Mouse (Mus musculus): ENCODE measurements around the gene Irgq. TPM values are rescaled to one million over a fixed set of nuclear protein-coding genes. Genes with fewer than 3 reads are reported as not detected.

The Irgq gene
- total and polyA plus RNA-seq, 3 experiments, result 4.7 to 5.8 TPM; not detected in 1

DNA sequence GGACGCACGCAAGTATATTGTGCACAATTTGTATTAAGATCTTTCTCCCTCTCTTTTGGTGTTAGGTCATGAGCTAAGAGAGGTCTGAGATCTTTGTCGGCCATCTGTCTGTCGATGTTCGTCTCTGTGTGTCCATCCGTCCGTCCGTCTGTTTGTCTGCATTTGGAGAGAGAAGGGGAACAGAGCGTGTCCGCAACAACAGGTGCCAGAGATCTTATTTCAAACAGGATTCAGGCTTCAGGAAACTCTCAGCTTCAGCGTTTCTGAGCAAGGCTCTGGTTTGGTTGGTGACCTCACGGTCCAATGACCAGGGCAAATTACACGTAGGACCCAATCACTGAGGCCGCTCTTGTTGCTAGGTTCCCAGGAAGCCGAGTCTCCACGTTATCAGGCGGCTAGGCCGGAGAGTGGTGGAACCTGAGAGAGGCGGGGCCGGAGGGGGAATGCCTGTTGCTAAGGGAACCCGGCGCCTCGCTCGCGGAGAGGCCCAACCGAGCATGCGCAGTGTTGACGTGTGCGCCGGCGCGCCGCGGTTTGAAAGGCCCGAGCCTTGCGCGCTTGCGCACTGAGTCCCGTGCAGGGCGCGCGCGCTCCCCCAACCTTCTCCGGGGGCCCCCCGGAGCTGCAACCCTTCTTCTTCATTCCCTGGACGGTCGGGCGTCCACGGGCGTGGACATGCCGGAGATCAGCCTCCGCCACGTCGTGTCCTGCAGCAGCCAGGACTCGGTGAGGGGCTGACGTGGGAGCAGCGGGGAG is 16.3 kb downstream of the Irgq start:
- peak overlapping the region; percentile 96 for H3K9ac ChIP-seq (ENCODE audit: control insufficient read depth, low read depth, low read length, poor library complexity, severe bottlenecking)
- peak overlapping the region; percentile 65 for H3K27ac ChIP-seq (ENCODE audit: control insufficient read depth, low read depth, low read length)
- no peaks in the 10 kb centered on the region for H3K27me3 ChIP-seq (ENCODE audit: control insufficient read depth in 1 of 2, insufficient read depth in 2 of 2, low read length in 2 of 2)
- H3K36me3 ChIP-seq (ENCODE audit: control insufficient read depth in 1 of 2, insufficient read depth in 2 of 2, low read length in 2 of 2), result no peaks in the 10 kb centered on the region; a peak in 1 of 4 replicates
- peaks cover 0 to 9% of the 10 kb centered on the region in 2 experiments; a peak in 2 of 4 replicates for H3K4me1 ChIP-seq (ENCODE audit: control insufficient read depth in 1 of 2, insufficient read depth in 2 of 2, low read length in 2 of 2)
- H3K79me2 ChIP-seq (ENCODE audit: control insufficient read depth, insufficient read depth, low read length, poor library complexity), result peaks cover 9% of the 10 kb centered on the region
- peak; percentile 99 for DNase-seq (ENCODE audit: low read depth, low spot score)
- peak overlapping the region; percentile 84 to 93 for H3K4me3 ChIP-seq (ENCODE audit: control insufficient read depth in 1 of 2, insufficient read depth in 1 of 2, low read depth in 2 of 2, low read length in 2 of 2)
- TF ChIP-seq MAFK (IDR thresholded peaks at IDR 0.05; ENCODE audit: borderline replicate concordance, low read depth, low read length), result no peak
- peak; percentile 81 for TF ChIP-seq GATA1 (IDR thresholded peaks at IDR 0.05; ENCODE audit: low read depth, low read length)
- no peak for TF ChIP-seq MEF2A (IDR thresholded peaks at IDR 0.05; ENCODE audit: extremely low read depth, insufficient replicate concordance, low read depth, low read length, poor library complexity, severe bottlenecking)
- TF ChIP-seq BHLHE40 (IDR thresholded peaks at IDR 0.05; ENCODE audit: borderline replicate concordance, low read depth, low read length), result peak; percentile 68; the same call in 1 of the 2 replicates
- TF ChIP-seq ZC3H11A (IDR thresholded peaks at IDR 0.05; ENCODE audit: low read depth, low read length), result no peak
- peak; percentile 96 for TF ChIP-seq NRF1 (IDR thresholded peaks at IDR 0.05; ENCODE audit: insufficient read depth, low read depth, low read length, poor library complexity, severe bottlenecking)
- peak; percentile 35; the same call in 1 of the 2 replicates for TF ChIP-seq MYC (IDR thresholded peaks at IDR 0.05; ENCODE audit: low read depth, low read length)
- TF ChIP-seq ETS1 (IDR thresholded peaks at IDR 0.05; ENCODE audit: low read depth, low read length), result peak; percentile 27; the same call in 1 of the 2 replicates
- no peak for TF ChIP-seq GABPA (IDR thresholded peaks at IDR 0.05; ENCODE audit: low read depth, low read length)
- TF ChIP-seq USF1 (IDR thresholded peaks at IDR 0.05; ENCODE audit: low read depth, low read length), result peak; percentile 29; the same call in 1 of the 2 replicates
- TF ChIP-seq KAT2A (conservative IDR thresholded peaks at IDR 0.05; ENCODE audit: low read depth, low read length), result peak; percentile 87
- TF ChIP-seq SIN3A (IDR thresholded peaks at IDR 0.05; ENCODE audit: low read length), result peak; percentile 99
- TF ChIP-seq HCFC1 (IDR thresholded peaks at IDR 0.05; ENCODE audit: low read depth, low read length), result peak; percentile 98
- peak; percentile 74 to 78; a peak in 3 of 4 replicates for TF ChIP-seq POLR2A (IDR thresholded peaks at IDR 0.05; ENCODE audit: control insufficient read depth in 1 of 2, insufficient read depth in 1 of 2, low read depth in 1 of 2, low read length in 2 of 2, poor library complexity in 1 of 2)
- no peak for TF ChIP-seq CHD1 (IDR thresholded peaks at IDR 0.05; ENCODE audit: low read depth, low read length)
- TF ChIP-seq MAZ (IDR thresholded peaks at IDR 0.05; ENCODE audit: low read depth, low read length), result peak; percentile 86; the same call in 1 of the 2 replicates
- peak; percentile 35 for TF ChIP-seq TCF12 (IDR thresholded peaks at IDR 0.05; ENCODE audit: low read depth, low read length)
- TF ChIP-seq ELF1 (IDR thresholded peaks at IDR 0.05; ENCODE audit: low read depth, low read length), result peak; percentile 88
- 0 out of 2 replicates have a peak, but pooled peaks have one; percentile 34 for TF ChIP-seq RCOR1 (IDR thresholded peaks at IDR 0.05; ENCODE audit: low read depth, low read length)
- TF ChIP-seq MXI1 (IDR thresholded peaks at IDR 0.05; ENCODE audit: low read depth, low read length), result peak; percentile 96
- 0 out of 2 replicates have a peak, but pooled peaks have one; percentile 28 for TF ChIP-seq E2F4 (IDR thresholded peaks at IDR 0.05; ENCODE audit: borderline replicate concordance, low read depth, low read length)
- TF ChIP-seq ZMIZ1 (IDR thresholded peaks at IDR 0.05; ENCODE audit: low read depth, low read length), result peak; percentile 66
- peak; percentile 46; the same call in 1 of the 2 replicates for TF ChIP-seq MAX (IDR thresholded peaks at IDR 0.05; ENCODE audit: low read length)
- peak; percentile 69 for TF ChIP-seq NELFE (IDR thresholded peaks at IDR 0.05; ENCODE audit: low read depth, low read length)
- no peaks in the 10 kb centered on the region for H3K9me3 ChIP-seq (replicated peaks; ENCODE audit: insufficient read depth, low read length)

Measured in MEL (cell line).